Mouse (Mus musculus) splenic B cell, adult 2 months (primary cell): ENCODE results near the gene Zfhx3.

Experiments used
- DNase-seq: peaks from one replicate; pipeline ENCODE4 v3.0.0-alpha.2; 2011; ENCODE audit warnings: low read depth, low spot score
- H3K27me3 ChIP-seq: 2 replicates; pipeline ENCODE4 v1.6.1; 2012; ENCODE audit warnings: mild to moderate bottlenecking, low read length, moderate library complexity, mixed read lengths; ENCODE audit not compliant: control insufficient read depth, poor library complexity, insufficient read depth, severe bottlenecking
- H3K36me3 ChIP-seq: 2 replicates; pipeline ENCODE4 v1.6.1; 2012; ENCODE audit warnings: mild to moderate bottlenecking, low read length, moderate library complexity, mixed read lengths; ENCODE audit not compliant: control insufficient read depth, poor library complexity, insufficient read depth, severe bottlenecking

Gene Zfhx3

DNA sequence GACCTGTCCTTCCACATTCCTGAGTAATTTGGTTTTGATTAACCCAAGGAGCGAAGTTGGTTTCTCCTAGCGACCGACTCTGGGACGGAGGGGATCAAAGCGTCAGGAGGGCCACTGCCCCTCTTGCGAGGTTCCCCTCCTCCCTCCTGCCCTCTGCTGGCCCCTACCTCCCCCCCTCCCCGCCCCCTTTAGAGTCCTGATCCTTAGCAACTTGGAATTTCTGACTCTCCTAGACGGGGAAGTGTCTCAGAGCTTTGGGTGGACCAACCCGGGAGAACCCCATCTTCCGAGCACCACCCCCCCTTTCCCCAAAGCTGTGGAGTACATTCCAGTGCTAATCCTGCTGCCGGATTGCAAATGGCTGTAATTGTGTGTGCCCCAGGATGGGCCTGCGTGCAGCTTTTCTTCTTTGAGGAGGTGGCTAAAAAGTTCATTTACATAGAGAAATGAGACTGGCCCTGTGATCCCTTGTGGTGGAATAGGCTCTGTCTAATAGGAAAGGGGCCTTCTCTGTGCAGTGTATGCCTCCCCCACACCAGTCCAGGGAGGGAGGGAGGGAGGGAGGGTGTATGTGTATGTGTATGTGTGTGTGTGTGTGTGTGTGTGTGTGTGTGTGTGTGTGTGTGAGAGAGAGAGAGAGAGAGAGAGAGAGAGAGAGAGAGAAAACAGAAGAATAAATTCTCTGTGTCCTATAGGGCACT lies 784.2 kb downstream of the Zfhx3 start:
- DNase-seq, result no peak
- H3K27me3 ChIP-seq, result no peaks in the 10 kb centered on the region
- no peaks in the 10 kb centered on the region for H3K36me3 ChIP-seq

DNA sequence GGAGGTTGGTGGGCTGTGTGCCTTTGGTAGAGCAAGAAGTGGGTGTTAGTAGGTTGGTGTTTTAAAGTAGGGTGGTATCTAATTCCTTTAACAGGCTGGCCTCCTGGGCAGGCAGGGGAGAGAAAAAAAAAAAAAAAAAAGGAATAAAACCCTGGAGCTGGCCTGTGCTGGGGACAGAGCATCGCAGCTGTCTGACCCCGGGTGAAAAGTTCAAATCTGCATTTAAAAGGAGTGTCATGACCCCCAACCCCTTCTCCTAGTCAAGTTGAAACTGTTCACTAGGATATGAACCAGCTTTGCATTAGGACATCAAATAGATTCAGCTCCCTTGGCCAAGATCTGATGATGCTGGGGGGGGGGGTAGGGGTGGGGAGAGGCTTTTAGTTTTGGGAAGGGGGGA lies 786.7 kb downstream of the Zfhx3 start:
- H3K27me3 ChIP-seq, result no peaks in the 10 kb centered on the region
- no peaks in the 10 kb centered on the region for H3K36me3 ChIP-seq
- no peak for DNase-seq

- no peaks in the 10 kb centered on the region for H3K36me3 ChIP-seq
- H3K27me3 ChIP-seq, result no peaks in the 10 kb centered on the region
- no peak for DNase-seq
These were observed 787.4 kb downstream of the Zfhx3 start for GRCm38 (mm10) chr8:108729667-108730329.

- no peaks in the 10 kb centered on the region for H3K36me3 ChIP-seq
- DNase-seq, result no peak
- no peaks in the 10 kb centered on the region for H3K27me3 ChIP-seq
These were observed 788.5 kb downstream of the Zfhx3 start for GRCm38 (mm10) chr8:108730907-108731440.

- Histone ChIP-seq H3K36me3 (no peaks in the 10 kb centered on the region), H3K27me3 (no peaks in the 10 kb centered on the region)
- DNase-seq, result no peak
These were observed 790.1 kb downstream of the Zfhx3 start for GRCm38 (mm10) chr8:108732500-108732899.

DNA sequence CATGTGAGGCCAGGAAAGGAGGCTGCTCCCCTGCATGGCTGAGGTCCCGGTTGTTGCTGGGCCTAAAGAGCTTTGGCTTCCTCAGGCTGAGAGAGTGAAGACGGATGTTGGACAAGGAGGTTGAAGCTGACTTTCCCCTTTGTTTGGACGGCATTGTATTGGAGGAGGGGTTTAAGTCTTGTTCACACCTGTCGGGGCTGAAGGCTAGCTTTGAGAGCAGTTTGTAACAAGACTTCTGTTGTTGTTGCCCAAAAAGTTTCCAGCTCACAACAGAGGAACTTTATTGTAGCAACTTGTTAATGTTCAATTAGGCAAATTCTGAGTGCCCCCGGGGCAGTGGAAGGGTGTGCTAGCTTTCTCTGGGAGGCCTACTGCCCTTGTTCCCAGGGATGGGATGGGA lies 790.9 kb downstream of the Zfhx3 start:
- Histone ChIP-seq H3K36me3 (no peaks in the 10 kb centered on the region), H3K27me3 (no peaks in the 10 kb centered on the region)
- DNase-seq, result no peak

DNA sequence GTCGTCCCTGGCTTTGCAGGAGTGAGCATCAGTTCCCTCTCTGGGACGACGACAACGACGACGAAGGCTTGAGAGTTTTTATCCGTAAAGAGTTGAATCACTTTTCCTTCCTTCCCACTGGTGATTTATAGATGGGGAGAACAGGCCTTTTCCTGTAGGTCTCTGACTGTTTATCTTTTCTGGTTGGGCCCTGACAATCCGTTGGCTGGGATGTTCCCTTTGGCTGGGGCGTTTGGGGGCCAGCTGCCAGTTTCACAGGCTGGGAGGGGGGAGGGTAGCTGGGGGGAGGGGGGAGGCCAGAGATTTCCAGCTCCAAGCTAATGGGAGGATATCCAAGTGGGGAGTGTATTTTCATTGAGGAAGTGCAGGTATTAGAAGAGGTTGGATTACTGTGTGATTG lies 794.0 kb downstream of the Zfhx3 start:
- Histone ChIP-seq H3K27me3 (no peaks in the 10 kb centered on the region), H3K36me3 (no peaks in the 10 kb centered on the region)
- no peak for DNase-seq

GRCm38 (mm10) chr8:108738179-108738578 lies 795.7 kb downstream of the Zfhx3 start:
- Histone ChIP-seq H3K36me3 (no peaks in the 10 kb centered on the region), H3K27me3 (no peaks in the 10 kb centered on the region)
- no peak for DNase-seq

DNA sequence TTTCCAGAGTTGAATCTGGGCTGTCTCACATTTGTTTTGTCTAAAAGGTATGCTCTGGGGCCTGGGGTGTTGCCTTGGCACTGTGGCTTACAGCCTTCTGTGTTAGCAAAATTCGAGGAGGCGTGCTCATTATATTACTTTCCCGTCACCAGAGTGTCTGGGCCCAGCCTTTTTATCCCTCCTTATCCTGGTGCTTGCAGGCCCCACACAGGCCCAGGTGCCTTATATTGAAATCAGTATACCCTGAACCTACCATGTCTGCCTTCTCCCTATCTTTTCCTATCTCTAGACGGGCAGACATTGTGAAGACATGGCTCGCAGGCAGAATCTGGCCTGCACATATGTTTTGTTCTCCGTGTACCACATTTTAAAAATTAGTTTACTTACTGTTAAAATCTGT lies 797.1 kb downstream of the Zfhx3 start:
- no peak for DNase-seq
- Histone ChIP-seq H3K36me3 (no peaks in the 10 kb centered on the region), H3K27me3 (no peaks in the 10 kb centered on the region)

- no peaks in the 10 kb centered on the region for H3K27me3 ChIP-seq
- DNase-seq, result no peak
- H3K36me3 ChIP-seq, result no peaks in the 10 kb centered on the region
These were observed 798.0 kb downstream of the Zfhx3 start for GRCm38 (mm10) chr8:108740443-108740842.

GRCm38 (mm10) chr8:108741651-108742050 lies 799.2 kb downstream of the Zfhx3 start:
- no peaks in the 10 kb centered on the region for H3K36me3 ChIP-seq
- no peak for DNase-seq

GRCm38 (mm10) chr8:108742465-108742864 lies 800.0 kb downstream of the Zfhx3 start:
- no peak for DNase-seq
- Histone ChIP-seq H3K27me3 (no peaks in the 10 kb centered on the region), H3K36me3 (no peaks in the 10 kb centered on the region)

More at GRCm38 (mm10) chr8:108741651-108742050, 799.2 kb downstream of the Zfhx3 start:
- no peaks in the 10 kb centered on the region for H3K27me3 ChIP-seq

DNA sequence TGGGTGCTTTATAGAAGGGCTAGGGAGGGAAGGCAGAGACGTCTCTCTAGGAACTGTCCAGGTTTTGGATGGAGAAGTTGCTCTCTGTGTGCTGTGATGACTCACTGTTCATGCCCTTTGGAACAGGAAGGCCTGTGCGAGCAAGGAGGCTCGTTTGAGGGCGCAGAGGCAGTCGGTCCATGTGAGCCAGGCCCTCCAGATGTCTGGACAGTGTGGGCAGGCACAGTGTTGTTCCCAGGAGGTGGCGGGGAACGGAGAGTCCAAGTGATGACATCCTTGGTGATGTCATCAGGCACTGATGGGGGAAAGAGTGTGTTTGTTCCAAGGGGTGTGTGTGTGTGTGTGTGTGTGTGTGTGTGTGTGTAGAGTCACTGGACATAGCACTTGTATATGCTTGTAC lies 800.8 kb downstream of the Zfhx3 start:
- Histone ChIP-seq H3K36me3 (no peaks in the 10 kb centered on the region), H3K27me3 (no peaks in the 10 kb centered on the region)
- no peak for DNase-seq

GRCm38 (mm10) chr8:108745551-108745950 lies 803.1 kb downstream of the Zfhx3 start:
- Histone ChIP-seq H3K27me3 (no peaks in the 10 kb centered on the region), H3K36me3 (no peaks in the 10 kb centered on the region)
- DNase-seq, result no peak

- no peaks in the 10 kb centered on the region for H3K36me3 ChIP-seq
- DNase-seq, result no peak
These were observed 805.7 kb downstream of the Zfhx3 start for GRCm38 (mm10) chr8:108748095-108748494.

More at GRCm38 (mm10) chr8:108748095-108748494, 805.7 kb downstream of the Zfhx3 start:
- no peaks in the 10 kb centered on the region for H3K27me3 ChIP-seq
